Mouse (Mus musculus) liver, embryonic 14.5 days (tissue): Measurements from ENCODE around the gene Sema5a. TPM values are rescaled to one million over a fixed set of nuclear protein-coding genes. Genes with fewer than 3 reads are reported as not detected.

ENCODE experiments used
- ATAC-seq: fragments of 200-750 bp; cut with Nextera tagmentation; 2 replicates; pipeline ENCODE4 v1.8.0; 2017; ENCODE audit warnings: moderate number of reproducible peaks, mild to moderate bottlenecking, moderate library complexity; ENCODE audit not compliant: insufficient read depth
- DNase-seq, 3 experiments: peaks; one replicate each; pipeline ENCODE4 v3.0.0-alpha.2; 2012 to 2013; ENCODE audit warnings: low read depth in 3 of 3, low spot score in 3 of 3
- H3K27ac ChIP-seq: fragments of 300-500 bp; sonication (generic); 2 replicates; pipeline ENCODE4 v1.5.1; 2014; ENCODE audit warnings: moderate library complexity, mild to moderate bottlenecking, control low read depth, inconsistent platforms
- H3K27me3 ChIP-seq: fragments of 300-500 bp; sonication (generic); 2 replicates; pipeline ENCODE4 v1.6.1; 2014; ENCODE audit warnings: mild to moderate bottlenecking, low read length, moderate library complexity; ENCODE audit not compliant: control insufficient read depth, insufficient read depth
- H3K36me3 ChIP-seq: fragments of 300-500 bp; sonication (generic); replicated peaks from 2 replicates; pipeline ENCODE4 v1.6.1; 2014; ENCODE audit warnings: low read depth; ENCODE audit not compliant: control insufficient read depth, insufficient read depth
- H3K4me1 ChIP-seq, 2 experiments: fragments of 200-500 bp in 1 of 2; fragments of 300-500 bp in 1 of 2; sonication (generic) in 1 of 2; replicated peaks; 2 replicates each; pipeline ENCODE4 v1.6.1; 2012 to 2014; ENCODE audit warnings: antibody characterized with exemption in 1 of 2, inconsistent platforms in 1 of 2, low read length in 1 of 2; ENCODE audit not compliant: control insufficient read depth in 2 of 2, insufficient read depth in 2 of 2
- H3K4me2 ChIP-seq: fragments of 300-500 bp; sonication (generic); 2 replicates; pipeline ENCODE4 v1.6.1; 2014; ENCODE audit warnings: low read depth, mild to moderate bottlenecking, control low read depth, moderate library complexity
- H3K4me3 ChIP-seq, 2 experiments: fragments of 200-500 bp in 1 of 2; fragments of 300-500 bp in 1 of 2; sonication (generic) in 1 of 2; 2 replicates each; pipeline ENCODE4 v1.5.1; 2012 to 2014; ENCODE audit warnings: low read depth in 2 of 2, low read length in 2 of 2, mild to moderate bottlenecking in 2 of 2, control low read depth in 1 of 2, inconsistent platforms in 1 of 2, moderate library complexity in 1 of 2; ENCODE audit not compliant: insufficient read depth in 1 of 2
- H3K9ac ChIP-seq: fragments of 300-500 bp; sonication (generic); replicated peaks from 2 replicates; pipeline ENCODE4 v1.6.1; 2014; ENCODE audit warnings: mild to moderate bottlenecking, control low read depth, moderate library complexity
- H3K9me3 ChIP-seq: fragments of 300-500 bp; sonication (generic); 2 replicates; pipeline ENCODE4 v1.6.1; 2016; ENCODE audit warnings: low read length, mixed read lengths; ENCODE audit not compliant: control insufficient read depth
- CTCF ChIP-seq: IDR thresholded peaks from 2 replicates; pipeline ENCODE4 v1.5.1; 2016; ENCODE audit warnings: antibody characterized with exemption, low read depth, control low read depth
- EP300 ChIP-seq: IDR thresholded peaks from 2 replicates; pipeline ENCODE4 v1.6.1; 2016; ENCODE audit warnings: antibody characterized with exemption, low read depth
- WGBS: fragments of 180-500 bp; shearing (Covaris S2); extraction: QIAGEN DNeasy Blood & Tissue Kit; methylation state at CpG from one replicate; pipeline ENCODE4 v1.1.7; 2014; ENCODE audit not compliant: insufficient replicate concordance; 5-methylcytosine and 5-hydroxymethylcytosine counted together
- polyA plus RNA-seq, 2 experiments: library from polyadenylated mRNA; depleted of rRNA in 1 of 2; stranded (reverse) in 1 of 2; unstranded in 1 of 2; fragments of >200 nt; fragmentation: Nextera tagmentation in 1 of 2; extraction: Ambion mirVana in 1 of 2; gene quantifications; 2 replicates each; pipeline versions ENCODE4 v1.2.1 to v1.2.3; 2012 to 2014

Sema5a gene
- polyA plus RNA-seq, 2 experiments: 0.29 to 0.35 TPM

GRCm38 (mm10) chr15:32460238-32460637 is 215.6 kb downstream of the Sema5a start:
- DNase-seq (no peak), ATAC-seq (no peak)
- H3K27me3 ChIP-seq: no peaks in the 10 kb centered on the region
- H3K4me3 ChIP-seq: no peak overlapping the region
- H3K4me1 ChIP-seq: no peaks in the 10 kb centered on the region
- H3K9ac ChIP-seq: no peak overlapping the region
- no peaks in the 10 kb centered on the region for H3K36me3 ChIP-seq
- WGBS: 64% methylated on average over 7 of the region's 7 CpGs
- H3K4me2 ChIP-seq: no peak overlapping the region
- H3K27ac ChIP-seq: no peak overlapping the region
- no peaks in the 10 kb centered on the region for H3K9me3 ChIP-seq
- TF ChIP-seq CTCF (no peak), EP300 (no peak)

- ATAC-seq: no peak
- H3K36me3 ChIP-seq: no peaks in the 10 kb centered on the region
- no peak overlapping the region for H3K27ac ChIP-seq
- H3K27me3 ChIP-seq: no peaks in the 10 kb centered on the region
- H3K4me3 ChIP-seq: no peak overlapping the region
- H3K4me2 ChIP-seq: no peak overlapping the region
- WGBS: 47% methylated on average over 6 of the region's 6 CpGs
- no peak overlapping the region for H3K9ac ChIP-seq
- DNase-seq: no peak
- TF ChIP-seq CTCF: no peak
- TF ChIP-seq EP300: no peak
- H3K9me3 ChIP-seq: no peaks in the 10 kb centered on the region
- no peaks in the 10 kb centered on the region for H3K4me1 ChIP-seq
Observed at GRCm38 (mm10) chr15:32471480-32472050, 227.0 kb downstream of the Sema5a start.

GRCm38 (mm10) chr15:32480747-32481146 is 236.1 kb downstream of the Sema5a start:
- no peak overlapping the region for H3K9ac ChIP-seq
- no peak overlapping the region for H3K4me2 ChIP-seq
- H3K27ac ChIP-seq: no peak overlapping the region
- no peaks in the 10 kb centered on the region for H3K9me3 ChIP-seq
- ATAC-seq (no peak), DNase-seq (no peak)
- H3K4me3 ChIP-seq: no peak overlapping the region
- no peaks in the 10 kb centered on the region for H3K27me3 ChIP-seq
- TF ChIP-seq EP300 (no peak), CTCF (no peak)
- no peaks in the 10 kb centered on the region for H3K4me1 ChIP-seq
- no peaks in the 10 kb centered on the region for H3K36me3 ChIP-seq

GRCm38 (mm10) chr15:32485064-32485964 is 240.7 kb downstream of the Sema5a start:
- no peak for ATAC-seq

GRCm38 (mm10) chr15:32487968-32488367 is 243.4 kb downstream of the Sema5a start:
- Histone ChIP-seq H3K4me2 (no peak overlapping the region), H3K36me3 (no peaks in the 10 kb centered on the region), H3K27me3 (no peaks in the 10 kb centered on the region), H3K4me1 (no peaks in the 10 kb centered on the region), H3K9ac (no peak overlapping the region), H3K4me3 (no peak overlapping the region), H3K27ac (no peak overlapping the region), H3K9me3 (no peaks in the 10 kb centered on the region)
- WGBS: 30% methylated on average over 1 of the region's 1 CpGs
- ATAC-seq (no peak), DNase-seq (no peak)
- TF ChIP-seq CTCF: no peak
- TF ChIP-seq EP300: no peak

More at GRCm38 (mm10) chr15:32485064-32485964, 240.7 kb downstream of the Sema5a start:
- DNase-seq: no peak
- Histone ChIP-seq H3K4me1 (no peaks in the 10 kb centered on the region), H3K4me3 (no peak overlapping the region), H3K27ac (no peak overlapping the region), H3K9me3 (no peaks in the 10 kb centered on the region), H3K36me3 (no peaks in the 10 kb centered on the region), H3K9ac (no peak overlapping the region), H3K4me2 (no peak overlapping the region), H3K27me3 (no peaks in the 10 kb centered on the region)
- 59% methylated on average over 8 of the region's 8 CpGs for WGBS
- TF ChIP-seq CTCF: no peak
- TF ChIP-seq EP300: no peak
